Mouse (Mus musculus) frontal cortex, adult 2 months (tissue): ENCODE measurements around the gene Nuak2. TPM values are rescaled to one million over a fixed set of nuclear protein-coding genes. Genes with fewer than 3 reads are reported as not detected.

ENCODE experiments used
- DNase-seq, 2 experiments: peaks; one replicate each; pipeline ENCODE4 v3.0.0; 2022; ENCODE audit warnings: low spot score in 1 of 2; ENCODE audit errors: extremely low spot score in 1 of 2
- polyA plus RNA-seq: library from polyadenylated mRNA; depleted of rRNA; stranded (reverse); fragments of >200 nt; gene quantifications from 2 replicates; pipeline ENCODE4 v1.2.3, GENCODE M21; 2012; rRNA removed

Gene Nuak2
- polyA plus RNA-seq, 1 experiment: 0.84 TPM

- no peak for DNase-seq
These were observed 58.4 kb downstream of the Nuak2 start for GRCm38 (mm10) chr1:132374140-132374872.

GRCm38 (mm10) chr1:132374873-132375244, 58.9 kb downstream of the Nuak2 start:
- DNase-seq: no peak

GRCm38 (mm10) chr1:132375256-132375655, 59.3 kb downstream of the Nuak2 start:
- DNase-seq: peak in 1 of 2 experiments; percentile 53

- DNase-seq: no peak
These were observed 60.5 kb downstream of the Nuak2 start for GRCm38 (mm10) chr1:132376211-132377054.

- DNase-seq: no peak
These were observed 61.1 kb downstream of the Nuak2 start for GRCm38 (mm10) chr1:132377055-132377365.

GRCm38 (mm10) chr1:132377811-132378210, 61.9 kb downstream of the Nuak2 start:
- no peak for DNase-seq

GRCm38 (mm10) chr1:132380550-132381100, 64.7 kb downstream of the Nuak2 start:
- no peak for DNase-seq

GRCm38 (mm10) chr1:132381929-132382328, 66.0 kb downstream of the Nuak2 start:
- no peak for DNase-seq

Other genes with a start within 250 kb of the Nuak2 start
- 44.8 and 53.1 TPM in 2 replicates for gene Mfsd4a, start 248.1 kb upstream of the Nuak2 start, polyA plus RNA-seq
- 28.8 and 43.4 TPM in 2 replicates for gene Cdk18, start 176.4 kb upstream of the Nuak2 start, polyA plus RNA-seq
- gene Lemd1, start 124.7 kb upstream of the Nuak2 start, polyA plus RNA-seq: 9.6 and 10.7 TPM in 2 replicates
- gene AC124108.1, start 124.7 kb upstream of the Nuak2 start, polyA plus RNA-seq: 6.4 and 6.8 TPM in 2 replicates
- not detected in 2 replicates for gene Gm10188, start 86.4 kb upstream of the Nuak2 start, polyA plus RNA-seq
- gene Klhdc8a, start 17.5 kb upstream of the Nuak2 start, polyA plus RNA-seq: 8.8 and 10.1 TPM in 2 replicates
- 119 and 131 TPM in 2 replicates for gene Tmcc2, start 75.2 kb downstream of the Nuak2 start, polyA plus RNA-seq
- gene Dstyk, start 101.4 kb downstream of the Nuak2 start, polyA plus RNA-seq: 22.1 and 26.6 TPM in 2 replicates
- 49.1 and 51.0 TPM in 2 replicates for gene Rbbp5, start 161.2 kb downstream of the Nuak2 start, polyA plus RNA-seq
- 5.1 and 6.4 TPM in 2 replicates for gene Tmem81, start 190.1 kb downstream of the Nuak2 start, polyA plus RNA-seq
- 35.6 and 39.8 TPM in 2 replicates for gene Cntn2, start 227.1 kb downstream of the Nuak2 start, polyA plus RNA-seq